Mouse (Mus musculus) forebrain, postnatal 0 days (tissue): Measurements from ENCODE around the gene Ampd2. TPM values are rescaled to one million over a fixed set of nuclear protein-coding genes. Genes with fewer than 3 reads are reported as not detected.

ENCODE experiments used
- ATAC-seq: fragments of 200-750 bp; cut with Nextera tagmentation; 2 replicates; pipeline ENCODE4 v1.8.0; 2017; ENCODE audit warnings: mild to moderate bottlenecking, moderate library complexity
- DNase-seq: peaks from one replicate; pipeline ENCODE4 v3.0.0-alpha.2; 2015
- H3K27ac ChIP-seq: fragments of 300-500 bp; sonication (generic); 2 replicates; pipeline ENCODE4 v1.5.1; 2014; ENCODE audit warnings: low read depth, mild to moderate bottlenecking, antibody characterized with exemption, low read length, moderate library complexity, mixed read lengths
- H3K27me3 ChIP-seq: fragments of 300-500 bp; sonication (generic); 2 replicates; pipeline ENCODE4 v1.6.1; 2014; ENCODE audit warnings: mild to moderate bottlenecking, low read length, mixed read lengths; ENCODE audit not compliant: insufficient read depth
- H3K36me3 ChIP-seq: fragments of 300-500 bp; sonication (generic); 2 replicates; pipeline ENCODE4 v1.6.1; 2014; ENCODE audit warnings: mild to moderate bottlenecking, moderate library complexity; ENCODE audit not compliant: insufficient read depth
- H3K4me1 ChIP-seq: fragments of 300-500 bp; sonication (generic); 2 replicates; pipeline ENCODE4 v1.6.1; 2014; ENCODE audit warnings: antibody characterized with exemption; ENCODE audit not compliant: insufficient read depth
- H3K4me2 ChIP-seq: fragments of 300-500 bp; sonication (generic); 2 replicates; pipeline ENCODE4 v1.6.1; 2014; ENCODE audit warnings: low read depth, mild to moderate bottlenecking, moderate library complexity
- H3K4me3 ChIP-seq: fragments of 300-500 bp; sonication (generic); 2 replicates; pipeline ENCODE4 v1.5.1; 2014; ENCODE audit warnings: low read depth, low read length, mixed read lengths
- H3K9ac ChIP-seq: fragments of 300-500 bp; sonication (generic); 2 replicates; pipeline ENCODE4 v1.6.1; 2014; ENCODE audit warnings: mild to moderate bottlenecking
- H3K9me3 ChIP-seq: fragments of 300-500 bp; sonication (generic); 2 replicates; pipeline ENCODE4 v1.6.1; 2016; ENCODE audit warnings: low read length
- CTCF ChIP-seq: sonication (generic); IDR thresholded peaks from 2 replicates; pipeline ENCODE4 v1.5.1; 2016; ENCODE audit warnings: antibody characterized with exemption, control low read depth, low read depth
- WGBS: fragments of 180-500 bp; shearing (Covaris S2); extraction: QIAGEN DNeasy Blood & Tissue Kit; methylation state at CpG from one replicate; pipeline ENCODE4 v1.1.7; 2014; 5-methylcytosine and 5-hydroxymethylcytosine counted together
- polyA plus RNA-seq: library from polyadenylated mRNA; unstranded; fragments of >200 nt; fragmentation: Nextera tagmentation; extraction: Ambion mirVana; gene quantifications from 2 replicates; pipeline ENCODE4 v1.2.1, GENCODE M21; 2015
- total RNA-seq: library from RNA; depleted of rRNA; stranded (reverse); fragments of >200 nt; gene quantifications from 2 replicates; pipeline ENCODE4 v1.2.3, GENCODE M21; 2014

The Ampd2 gene
- total and polyA plus RNA-seq, 2 experiments from 2014 or later, result 46.6 to 47.0 TPM

- no peak for DNase-seq
- no peak for ATAC-seq
- H3K36me3 ChIP-seq, result no peaks in the 10 kb centered on the region
- 88% methylated on average over 5 of the region's 5 CpGs for WGBS
- H3K27ac ChIP-seq, result no peak overlapping the region
- TF ChIP-seq CTCF, result no peak
- no peak overlapping the region for H3K9ac ChIP-seq
- no peaks in the 10 kb centered on the region for H3K4me1 ChIP-seq
- no peaks in the 10 kb centered on the region for H3K27me3 ChIP-seq
- H3K9me3 ChIP-seq, result no peaks in the 10 kb centered on the region
- no peak overlapping the region for H3K4me2 ChIP-seq
- no peak overlapping the region for H3K4me3 ChIP-seq
Observed at GRCm38 (mm10) chr3:108128520-108128919, 42.1 kb upstream of the Ampd2 start.

GRCm38 (mm10) chr3:108126327-108126726 lies 39.9 kb upstream of the Ampd2 start:
- no peak overlapping the region for H3K4me3 ChIP-seq
- no peak overlapping the region for H3K4me2 ChIP-seq
- no peak overlapping the region for H3K9ac ChIP-seq
- no peaks in the 10 kb centered on the region for H3K4me1 ChIP-seq
- H3K27me3 ChIP-seq, result no peaks in the 10 kb centered on the region
- H3K27ac ChIP-seq, result no peak overlapping the region
- H3K9me3 ChIP-seq, result no peaks in the 10 kb centered on the region
- ATAC-seq (no peak), DNase-seq (no peak)
- TF ChIP-seq CTCF, result no peak
- H3K36me3 ChIP-seq, result no peaks in the 10 kb centered on the region
- WGBS, result 94% methylated on average over 3 of the region's 3 CpGs

GRCm38 (mm10) chr3:108124131-108124530 lies 37.7 kb upstream of the Ampd2 start:
- Histone ChIP-seq H3K9me3 (no peaks in the 10 kb centered on the region), H3K4me1 (no peaks in the 10 kb centered on the region), H3K27me3 (no peaks in the 10 kb centered on the region), H3K27ac (no peak overlapping the region), H3K9ac (no peak overlapping the region), H3K4me2 (no peak overlapping the region), H3K4me3 (no peak overlapping the region), H3K36me3 (peaks cover 9% of the 10 kb centered on the region)
- no peak for TF ChIP-seq CTCF
- ATAC-seq, result no peak
- DNase-seq, result no peak
- WGBS, result 53% methylated on average over 1 of the region's 1 CpGs

GRCm38 (mm10) chr3:108123242-108123641 lies 36.8 kb upstream of the Ampd2 start:
- peaks cover 13% of the 10 kb centered on the region for H3K36me3 ChIP-seq
- no peak overlapping the region for H3K4me2 ChIP-seq
- H3K9ac ChIP-seq, result no peak overlapping the region
- no peak overlapping the region for H3K27ac ChIP-seq
- H3K27me3 ChIP-seq, result no peaks in the 10 kb centered on the region
- no peaks in the 10 kb centered on the region for H3K9me3 ChIP-seq
- WGBS, result 84% methylated on average over 5 of the region's 5 CpGs
- H3K4me3 ChIP-seq, result no peak overlapping the region
- H3K4me1 ChIP-seq, result no peaks in the 10 kb centered on the region
- TF ChIP-seq CTCF, result no peak
- no peak for DNase-seq
- ATAC-seq, result no peak

GRCm38 (mm10) chr3:108121101-108121500 lies 34.6 kb upstream of the Ampd2 start:
- Histone ChIP-seq H3K4me2 (no peak overlapping the region), H3K36me3 (peaks cover 30% of the 10 kb centered on the region), H3K4me1 (no peaks in the 10 kb centered on the region), H3K27me3 (no peaks in the 10 kb centered on the region), H3K27ac (no peak overlapping the region), H3K9me3 (no peaks in the 10 kb centered on the region), H3K9ac (no peak overlapping the region), H3K4me3 (no peak overlapping the region)
- 91% methylated on average over 3 of the region's 3 CpGs for WGBS
- DNase-seq (no peak), ATAC-seq (no peak)
- no peak for TF ChIP-seq CTCF

GRCm38 (mm10) chr3:108117465-108117864 lies 31.0 kb upstream of the Ampd2 start:
- H3K9me3 ChIP-seq, result no peaks in the 10 kb centered on the region
- H3K4me3 ChIP-seq, result no peak overlapping the region
- no peak for TF ChIP-seq CTCF
- H3K4me1 ChIP-seq, result no peaks in the 10 kb centered on the region
- H3K4me2 ChIP-seq, result no peak overlapping the region
- ATAC-seq (no peak), DNase-seq (no peak)
- no peaks in the 10 kb centered on the region for H3K27me3 ChIP-seq
- H3K9ac ChIP-seq, result no peak overlapping the region
- 91% methylated on average over 6 of the region's 6 CpGs for WGBS
- H3K36me3 ChIP-seq, result peaks cover 38% of the 10 kb centered on the region
- no peak overlapping the region for H3K27ac ChIP-seq

- TF ChIP-seq CTCF, result no peak
- no peak overlapping the region for H3K4me2 ChIP-seq
- ATAC-seq (no peak), DNase-seq (no peak)
- no peak overlapping the region for H3K9ac ChIP-seq
- no peaks in the 10 kb centered on the region for H3K4me1 ChIP-seq
- no peak overlapping the region for H3K27ac ChIP-seq
- H3K4me3 ChIP-seq, result no peak overlapping the region
- no peaks in the 10 kb centered on the region for H3K27me3 ChIP-seq
- no peaks in the 10 kb centered on the region for H3K9me3 ChIP-seq
- WGBS, result 91% methylated on average over 7 of the region's 7 CpGs
- H3K36me3 ChIP-seq, result peaks cover 56% of the 10 kb centered on the region
Observed at GRCm38 (mm10) chr3:108113591-108114289, 27.3 kb upstream of the Ampd2 start.

GRCm38 (mm10) chr3:108112666-108113065 lies 26.2 kb upstream of the Ampd2 start:
- no peaks in the 10 kb centered on the region for H3K4me1 ChIP-seq
- peak; percentile 22 for DNase-seq
- peaks cover 58% of the 10 kb centered on the region for H3K36me3 ChIP-seq
- ATAC-seq, result no peak
- TF ChIP-seq CTCF, result no peak
- no peak overlapping the region for H3K4me3 ChIP-seq
- H3K27me3 ChIP-seq, result no peaks in the 10 kb centered on the region
- no peaks in the 10 kb centered on the region for H3K9me3 ChIP-seq
- no peak overlapping the region for H3K27ac ChIP-seq
- 73% methylated on average over 4 of the region's 4 CpGs for WGBS
- H3K4me2 ChIP-seq, result no peak overlapping the region
- no peak overlapping the region for H3K9ac ChIP-seq
